Mouse (Mus musculus): Measurements from ENCODE around the gene Adat3.
"Not testable (repeated sequence)": the region's sequence is repeated elsewhere in the genome, so short reads cannot be mapped to it uniquely, and the experiment has no call there.

- TF ChIP-seq CTCF, EP300 (IDR thresholded peaks at IDR 0.05; ENCODE audit: low read depth): not testable (repeated sequence)
These were observed 3.0 kb downstream of the Adat3 start, which contains the start of gene Gm49322 for GRCm38 (mm10) chr10:80605721-80606120.

All from liver, postnatal 0 days (tissue).